Mouse (Mus musculus): ENCODE measurements around the gene Nos3. TPM values are rescaled to one million over a fixed set of nuclear protein-coding genes. Genes with fewer than 3 reads are reported as not detected.

The Nos3 gene
- total and polyA plus RNA-seq, 3 experiments: 0.30 to 0.36 (median 0.31) TPM

DNA sequence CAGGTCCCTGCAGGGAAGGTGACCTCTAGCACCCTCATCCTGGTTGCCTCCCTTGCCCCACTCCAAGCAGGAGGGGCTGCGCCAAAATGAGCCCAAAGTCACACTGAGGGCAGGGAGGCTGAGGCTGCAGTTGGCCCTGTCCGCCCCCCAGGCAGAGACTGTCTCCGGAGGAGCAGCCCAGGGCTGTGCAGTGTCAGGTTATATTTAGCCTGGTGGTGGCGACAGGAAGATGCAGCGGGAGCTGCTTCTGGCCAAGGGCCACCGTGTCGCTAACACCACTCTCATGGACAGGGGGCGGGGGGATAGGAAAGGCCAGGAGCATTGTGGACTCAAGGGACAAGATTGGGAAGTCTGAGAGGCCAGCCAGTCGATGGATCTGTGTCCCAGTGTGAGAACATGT lies 27.2 kb upstream of the Nos3 start:
- no peak for DNase-seq (ENCODE audit: extremely low read depth)
- H3K4me1 ChIP-seq (ENCODE audit: control insufficient read depth in 1 of 2, insufficient read depth in 2 of 2): 0 out of 4 replicates have a peak, but pooled peaks cover 0 to 4% of the 10 kb centered on the region in 2 experiments
- dilution Hi-C loops (cut with MboI; ENCODE audit: extremely low pct_ligation_motif_present, extremely low pct_unique_long_range_greater_than_20kb, low sequenced_read_pairs) (no loop called here), in situ Hi-C loops (cut with MboI; ENCODE audit: low pct_ligation_motif_present, low pct_unique_long_range_greater_than_20kb, low sequenced_read_pairs) (no loop called here)
- no peak overlapping the region for H3K4me3 ChIP-seq (replicated peaks in 1 of 3; ENCODE audit: low read depth in 2 of 3, low read length in 2 of 3, poor library complexity in 1 of 3)
- no peak overlapping the region for H3K4me2 ChIP-seq (ENCODE audit: insufficient read depth, low read depth, poor library complexity, severe bottlenecking)
- no peaks in the 10 kb centered on the region for H3K79me2 ChIP-seq (replicated peaks; ENCODE audit: control insufficient read depth, extremely low read depth, insufficient read depth, poor library complexity, severe bottlenecking)
- H3K36me3 ChIP-seq (replicated peaks in 1 of 2; ENCODE audit: control insufficient read depth in 1 of 2, insufficient read depth in 1 of 2, low read length in 1 of 2): no peaks in the 10 kb centered on the region
- H3K27me3 ChIP-seq (replicated peaks): peaks cover 88% of the 10 kb centered on the region
- no peak overlapping the region for H3K27ac ChIP-seq (ENCODE audit: insufficient read depth, low read depth)
- H3K9ac ChIP-seq (ENCODE audit: insufficient read depth, low read depth): no peak overlapping the region
- TF ChIP-seq ZKSCAN1 (IDR thresholded peaks at IDR 0.05; ENCODE audit: borderline replicate concordance, low read depth, low read length): no peak
- no peak for TF ChIP-seq CHD2 (IDR thresholded peaks at IDR 0.05; ENCODE audit: low read length)
- TF ChIP-seq MYC (IDR thresholded peaks at IDR 0.05; ENCODE audit: low read depth, low read length): no peak
- no peak for TF ChIP-seq NELFE (IDR thresholded peaks at IDR 0.05; ENCODE audit: low read depth, low read length)
- no peak for TF ChIP-seq GABPA (IDR thresholded peaks at IDR 0.05; ENCODE audit: insufficient replicate concordance, low read depth, low read length)
- TF ChIP-seq JUND (conservative IDR thresholded peaks at IDR 0.05; ENCODE audit: low read depth, low read length): no peak
- no peak for TF ChIP-seq MXI1 (IDR thresholded peaks at IDR 0.05; ENCODE audit: low read depth, low read length)
- TF ChIP-seq ETS1 (conservative IDR thresholded peaks at IDR 0.05; ENCODE audit: low read depth, low read length): no peak
- no peak for TF ChIP-seq IRF4 (IDR thresholded peaks at IDR 0.05; ENCODE audit: low read depth, low read length)
- no peak for TF ChIP-seq ELF1 (IDR thresholded peaks at IDR 0.05; ENCODE audit: low read depth, low read length)
- TF ChIP-seq HCFC1 (IDR thresholded peaks at IDR 0.05; ENCODE audit: low read depth, low read length): no peak
- TF ChIP-seq RAD21 (IDR thresholded peaks at IDR 0.05; ENCODE audit: low read depth, low read length): no peak
- TF ChIP-seq USF1 (IDR thresholded peaks at IDR 0.05; ENCODE audit: low read depth, low read length): no peak
- no peak for TF ChIP-seq SIN3A (IDR thresholded peaks at IDR 0.05; ENCODE audit: low read length)
- TF ChIP-seq EP300 (IDR thresholded peaks at IDR 0.05; ENCODE audit: low read length): no peak
- no peaks in the 10 kb centered on the region for H3K9me3 ChIP-seq (replicated peaks; ENCODE audit: low read length)

DNA sequence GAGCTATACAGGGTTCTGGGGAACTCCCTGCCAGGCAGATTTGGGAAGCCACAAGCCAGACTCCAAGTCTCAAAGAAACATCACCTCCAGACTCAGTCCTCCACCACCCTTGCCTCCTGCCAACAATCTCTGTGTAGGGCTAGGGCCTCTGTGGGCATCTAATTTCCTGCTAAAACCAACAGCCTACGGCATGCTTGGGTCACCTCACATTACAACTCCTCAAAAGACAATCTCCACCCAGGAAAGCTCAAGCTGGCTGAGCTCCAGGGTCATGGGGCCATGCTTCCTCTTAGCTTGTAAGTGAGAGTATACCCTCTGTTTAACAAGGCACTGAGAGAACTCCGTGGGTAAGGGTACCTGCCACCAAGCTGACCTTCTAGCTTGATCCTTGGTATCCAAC lies 26.8 kb upstream of the Nos3 start:
- Histone ChIP-seq H3K9me3 (replicated peaks; ENCODE audit: low read length) (no peaks in the 10 kb centered on the region), H3K79me2 (replicated peaks; ENCODE audit: control insufficient read depth, extremely low read depth, insufficient read depth, poor library complexity, severe bottlenecking) (no peaks in the 10 kb centered on the region), H3K4me2 (ENCODE audit: insufficient read depth, low read depth, poor library complexity, severe bottlenecking) (no peak overlapping the region), H3K4me1 (ENCODE audit: control insufficient read depth in 1 of 2, insufficient read depth in 2 of 2) (0 out of 4 replicates have a peak, but pooled peaks cover 0 to 4% of the 10 kb centered on the region in 2 experiments), H3K36me3 (replicated peaks in 1 of 2; ENCODE audit: control insufficient read depth in 1 of 2, insufficient read depth in 1 of 2, low read length in 1 of 2) (no peaks in the 10 kb centered on the region), H3K9ac (ENCODE audit: insufficient read depth, low read depth) (no peak overlapping the region), H3K27me3 (replicated peaks) (peaks cover 88% of the 10 kb centered on the region), H3K27ac (ENCODE audit: insufficient read depth, low read depth) (no peak overlapping the region), H3K4me3 (replicated peaks in 1 of 3; ENCODE audit: low read depth in 2 of 3, low read length in 2 of 3, poor library complexity in 1 of 3) (no peak overlapping the region)
- TF ChIP-seq MEF2A (IDR thresholded peaks at IDR 0.05; ENCODE audit: borderline replicate concordance, low read depth, low read length) (no peak), POLR2A (IDR thresholded peaks at IDR 0.05; ENCODE audit: low read depth, low read length) (no peak), GABPA (IDR thresholded peaks at IDR 0.05; ENCODE audit: insufficient replicate concordance, low read depth, low read length) (no peak), ELF1 (IDR thresholded peaks at IDR 0.05; ENCODE audit: low read depth, low read length) (no peak), PAX5 (IDR thresholded peaks at IDR 0.05; ENCODE audit: low read length) (no peak), USF2 (conservative IDR thresholded peaks at IDR 0.05; ENCODE audit: low read depth, low read length) (no peak), RAD21 (IDR thresholded peaks at IDR 0.05; ENCODE audit: low read depth, low read length) (no peak), SIN3A (IDR thresholded peaks at IDR 0.05; ENCODE audit: low read length) (no peak)
- in situ Hi-C loops (cut with MboI; ENCODE audit: low pct_ligation_motif_present, low pct_unique_long_range_greater_than_20kb, low sequenced_read_pairs) (no loop called here), dilution Hi-C loops (cut with MboI; ENCODE audit: extremely low pct_ligation_motif_present, extremely low pct_unique_long_range_greater_than_20kb, low sequenced_read_pairs) (no loop called here)
- DNase-seq (ENCODE audit: extremely low read depth): no peak

Measured in CH12.LX (cell line).